Mouse (Mus musculus) bone marrow, adult 2 months (tissue): ENCODE measurements around the gene Cc2d2a.

Source experiments
- CTCF ChIP-seq: fragments of 200-500 bp; IDR thresholded peaks from 2 replicates; pipeline ENCODE4 v1.5.1; 2011; ENCODE audit warnings: low read length, control low read depth; ENCODE audit not compliant: control insufficient read depth, insufficient read depth
- POLR2A ChIP-seq: fragments of 200-500 bp; IDR thresholded peaks from 2 replicates; pipeline ENCODE4 v1.6.1; 2011; ENCODE audit warnings: low read depth, mild to moderate bottlenecking, control low read depth, low read length, borderline replicate concordance; ENCODE audit not compliant: control insufficient read depth

GRCm38 (mm10) chr5:43749092-43749491, 86.9 kb downstream of the Cc2d2a start:
- TF ChIP-seq CTCF (peak; percentile 30; the same call in 1 of the 2 replicates), POLR2A (no peak)
